Mouse (Mus musculus): ENCODE measurements around the gene Il31ra. TPM values are rescaled to one million over a fixed set of nuclear protein-coding genes. Genes with fewer than 3 reads are reported as not detected.
"Not testable (repeated sequence)": the region's sequence is repeated elsewhere in the genome, so short reads cannot be mapped to it uniquely, and the experiment has no call there.

The Il31ra gene
- not detected in 2 replicates for polyA plus RNA-seq (2016; fragmentation: Nextera tagmentation; extraction: Ambion mirVana)

- WGBS = 99% methylated on average over 6 of the region's 8 CpGs
- not testable (repeated sequence) for H3K27ac ChIP-seq (replicated peaks); DNase-seq (ENCODE audit: low spot score); H3K36me3 ChIP-seq (replicated peaks); H3K4me1 ChIP-seq; H3K9me3 ChIP-seq; H3K27me3 ChIP-seq (replicated peaks; ENCODE audit: low read depth, poor library complexity, severe bottlenecking); H3K4me3 ChIP-seq
These were observed at the start of gene Il31ra for GRCm38 (mm10) chr13:112594260-112594659. Gene Il31ra, minus strand, starts transcription at chr13:112594360.

- Histone ChIP-seq H3K27me3 (replicated peaks; ENCODE audit: low read depth, poor library complexity, severe bottlenecking) (no peaks in the 10 kb centered on the region), H3K4me3 (no peak overlapping the region), H3K27ac (replicated peaks) (no peak overlapping the region), H3K4me1 (no peaks in the 10 kb centered on the region), H3K36me3 (replicated peaks) (no peaks in the 10 kb centered on the region), H3K9me3 (no peaks in the 10 kb centered on the region)
- DNase-seq (ENCODE audit: low spot score) = no peak
- 89% methylated on average over 3 of the region's 3 CpGs for WGBS
These were observed 48.7 kb upstream of the Il31ra start for GRCm38 (mm10) chr13:112642897-112643296.

- WGBS = 60% methylated on average over 4 of the region's 4 CpGs
- Histone ChIP-seq H3K36me3 (replicated peaks) (no peaks in the 10 kb centered on the region), H3K9me3 (no peaks in the 10 kb centered on the region), H3K27ac (replicated peaks) (no peak overlapping the region), H3K4me3 (no peak overlapping the region), H3K4me1 (no peaks in the 10 kb centered on the region), H3K27me3 (replicated peaks; ENCODE audit: low read depth, poor library complexity, severe bottlenecking) (no peaks in the 10 kb centered on the region)
- DNase-seq (ENCODE audit: low spot score) = no peak
These were observed 45.0 kb upstream of the Il31ra start for GRCm38 (mm10) chr13:112639111-112639510.

- Histone ChIP-seq H3K36me3 (replicated peaks) (no peaks in the 10 kb centered on the region), H3K27me3 (replicated peaks; ENCODE audit: low read depth, poor library complexity, severe bottlenecking) (no peaks in the 10 kb centered on the region), H3K4me1 (no peaks in the 10 kb centered on the region), H3K4me3 (no peak overlapping the region), H3K9me3 (no peaks in the 10 kb centered on the region), H3K27ac (replicated peaks) (no peak overlapping the region)
- DNase-seq (ENCODE audit: low spot score) = no peak
- WGBS = 48% methylated on average over 3 of the region's 3 CpGs
These were observed 42.3 kb upstream of the Il31ra start for GRCm38 (mm10) chr13:112636498-112636897.

- no peaks in the 10 kb centered on the region for H3K36me3 ChIP-seq (replicated peaks)
- H3K27ac ChIP-seq (replicated peaks) = no peak overlapping the region
- 64% methylated on average over 7 of the region's 7 CpGs for WGBS
- no peaks in the 10 kb centered on the region for H3K9me3 ChIP-seq
- DNase-seq (ENCODE audit: low spot score) = no peak
- no peaks in the 10 kb centered on the region for H3K4me1 ChIP-seq
- H3K27me3 ChIP-seq (replicated peaks; ENCODE audit: low read depth, poor library complexity, severe bottlenecking) = no peaks in the 10 kb centered on the region
- no peak overlapping the region for H3K4me3 ChIP-seq
These were observed 41.1 kb upstream of the Il31ra start for GRCm38 (mm10) chr13:112635174-112635837.

GRCm38 (mm10) chr13:112625566-112625965 is 31.4 kb upstream of the Il31ra start:
- H3K4me1 ChIP-seq = no peaks in the 10 kb centered on the region
- H3K27me3 ChIP-seq (replicated peaks; ENCODE audit: low read depth, poor library complexity, severe bottlenecking) = no peaks in the 10 kb centered on the region
- DNase-seq (ENCODE audit: low spot score) = no peak

GRCm38 (mm10) chr13:112624622-112625021 is 30.5 kb upstream of the Il31ra start:
- 87% methylated on average over 3 of the region's 3 CpGs for WGBS
- Histone ChIP-seq H3K27me3 (replicated peaks; ENCODE audit: low read depth, poor library complexity, severe bottlenecking) (no peaks in the 10 kb centered on the region), H3K27ac (replicated peaks) (no peak overlapping the region), H3K9me3 (no peaks in the 10 kb centered on the region), H3K4me3 (no peak overlapping the region), H3K4me1 (no peaks in the 10 kb centered on the region), H3K36me3 (replicated peaks) (no peaks in the 10 kb centered on the region)
- no peak for DNase-seq (ENCODE audit: low spot score)

More at GRCm38 (mm10) chr13:112625566-112625965, 31.4 kb upstream of the Il31ra start:
- Histone ChIP-seq H3K36me3 (replicated peaks) (no peaks in the 10 kb centered on the region), H3K4me3 (no peak overlapping the region), H3K27ac (replicated peaks) (no peak overlapping the region), H3K9me3 (no peaks in the 10 kb centered on the region)

GRCm38 (mm10) chr13:112623656-112624055 is 29.5 kb upstream of the Il31ra start:
- Histone ChIP-seq H3K27ac (replicated peaks) (no peak overlapping the region), H3K4me3 (no peak overlapping the region), H3K27me3 (replicated peaks; ENCODE audit: low read depth, poor library complexity, severe bottlenecking) (no peaks in the 10 kb centered on the region), H3K9me3 (no peaks in the 10 kb centered on the region), H3K36me3 (replicated peaks) (no peaks in the 10 kb centered on the region), H3K4me1 (no peaks in the 10 kb centered on the region)
- WGBS = 64% methylated on average over 7 of the region's 7 CpGs
- no peak for DNase-seq (ENCODE audit: low spot score)

GRCm38 (mm10) chr13:112621592-112621991 is 27.4 kb upstream of the Il31ra start:
- Histone ChIP-seq H3K4me3 (no peak overlapping the region), H3K36me3 (replicated peaks) (no peaks in the 10 kb centered on the region), H3K27ac (replicated peaks) (no peak overlapping the region), H3K4me1 (no peaks in the 10 kb centered on the region), H3K9me3 (no peaks in the 10 kb centered on the region), H3K27me3 (replicated peaks; ENCODE audit: low read depth, poor library complexity, severe bottlenecking) (no peaks in the 10 kb centered on the region)
- WGBS = 83% methylated on average over 3 of the region's 3 CpGs
- no peak for DNase-seq (ENCODE audit: low spot score)

- Histone ChIP-seq H3K27ac (replicated peaks) (no peak overlapping the region), H3K4me1 (no peaks in the 10 kb centered on the region), H3K27me3 (replicated peaks; ENCODE audit: low read depth, poor library complexity, severe bottlenecking) (no peaks in the 10 kb centered on the region), H3K4me3 (no peak overlapping the region), H3K36me3 (replicated peaks) (no peaks in the 10 kb centered on the region), H3K9me3 (no peaks in the 10 kb centered on the region)
- 90% methylated on average over 3 of the region's 3 CpGs for WGBS
- no peak for DNase-seq (ENCODE audit: low spot score)
These were observed 14.4 kb upstream of the Il31ra start for GRCm38 (mm10) chr13:112608606-112609005.

GRCm38 (mm10) chr13:112604411-112604810 is 10.3 kb upstream of the Il31ra start:
- H3K4me3 ChIP-seq = no peak overlapping the region
- no peaks in the 10 kb centered on the region for H3K9me3 ChIP-seq
- no peaks in the 10 kb centered on the region for H3K27me3 ChIP-seq (replicated peaks; ENCODE audit: low read depth, poor library complexity, severe bottlenecking)
- 76% methylated on average over 4 of the region's 4 CpGs for WGBS
- no peaks in the 10 kb centered on the region for H3K4me1 ChIP-seq
- no peak for DNase-seq (ENCODE audit: low spot score)
- H3K27ac ChIP-seq (replicated peaks) = no peak overlapping the region
- no peaks in the 10 kb centered on the region for H3K36me3 ChIP-seq (replicated peaks)

GRCm38 (mm10) chr13:112603839-112604238 is 9.7 kb upstream of the Il31ra start:
- H3K9me3 ChIP-seq = no peaks in the 10 kb centered on the region
- H3K4me1 ChIP-seq = no peaks in the 10 kb centered on the region
- H3K27ac ChIP-seq (replicated peaks) = no peak overlapping the region
- H3K27me3 ChIP-seq (replicated peaks; ENCODE audit: low read depth, poor library complexity, severe bottlenecking) = no peaks in the 10 kb centered on the region
- WGBS = 90% methylated on average over 1 of the region's 1 CpGs
- DNase-seq (ENCODE audit: low spot score) = no peak
- H3K36me3 ChIP-seq (replicated peaks) = no peaks in the 10 kb centered on the region
- H3K4me3 ChIP-seq = no peak overlapping the region

GRCm38 (mm10) chr13:112602607-112603006 is 8.4 kb upstream of the Il31ra start:
- no peak overlapping the region for H3K4me3 ChIP-seq
- 81% methylated on average over 2 of the region's 2 CpGs for WGBS
- no peak for DNase-seq (ENCODE audit: low spot score)

More at GRCm38 (mm10) chr13:112602607-112603006, 8.4 kb upstream of the Il31ra start:
- no peaks in the 10 kb centered on the region for H3K4me1 ChIP-seq
- no peaks in the 10 kb centered on the region for H3K36me3 ChIP-seq (replicated peaks)
- H3K9me3 ChIP-seq = no peaks in the 10 kb centered on the region
- H3K27ac ChIP-seq (replicated peaks) = no peak overlapping the region
- no peaks in the 10 kb centered on the region for H3K27me3 ChIP-seq (replicated peaks; ENCODE audit: low read depth, poor library complexity, severe bottlenecking)

Data from embryonic facial prominence, embryonic 10.5 days (tissue).